Mouse (Mus musculus): ENCODE measurements around the gene Ttc4. TPM values are rescaled to one million over a fixed set of nuclear protein-coding genes. Genes with fewer than 3 reads are reported as not detected.
A peak's percentile ranks its signal among the peaks of the same experiment; 100 is the strongest.

Ttc4 gene
- polyA plus RNA-seq, 1 experiment from 2014 or later = 63.7 TPM

- no peaks in the 10 kb centered on the region for H3K9me3 ChIP-seq (replicated peaks; ENCODE audit: low read length)
- H3K4me1 ChIP-seq (replicated peaks; ENCODE audit: insufficient read depth, low read length) = no peaks in the 10 kb centered on the region
- H3K4me2 ChIP-seq (ENCODE audit: low read length) = no peak overlapping the region
- peaks cover 89% of the 10 kb centered on the region for H3K36me3 ChIP-seq (ENCODE audit: insufficient read depth, low read length)
- WGBS = 87% methylated on average over 5 of the region's 5 CpGs
- no peak overlapping the region for H3K27ac ChIP-seq
- H3K4me3 ChIP-seq (replicated peaks; ENCODE audit: low read depth, low read length) = no peak overlapping the region
- ATAC-seq (replicated peaks; ENCODE audit: low FRiP score, low read depth) (no peak), DNase-seq (ENCODE audit: low spot score) (no peak)
- H3K27me3 ChIP-seq (ENCODE audit: insufficient read depth, low read length) = no peaks in the 10 kb centered on the region
- H3K9ac ChIP-seq (ENCODE audit: low read depth, low read length) = no peak overlapping the region
- no peak for TF ChIP-seq CTCF (IDR thresholded peaks at IDR 0.05; ENCODE audit: low read depth)
These were observed 14.7 kb downstream of the Ttc4 start for GRCm38 (mm10) chr4:106663956-106664470.

GRCm38 (mm10) chr4:106655681-106656080 lies 23.1 kb downstream of the Ttc4 start:
- no peak for TF ChIP-seq CTCF (IDR thresholded peaks at IDR 0.05; ENCODE audit: low read depth)
- peaks cover 18% of the 10 kb centered on the region for H3K36me3 ChIP-seq (ENCODE audit: insufficient read depth, low read length)
- no peak overlapping the region for H3K27ac ChIP-seq
- no peak overlapping the region for H3K9ac ChIP-seq (ENCODE audit: low read depth, low read length)
- H3K27me3 ChIP-seq (ENCODE audit: insufficient read depth, low read length) = no peaks in the 10 kb centered on the region
- H3K4me1 ChIP-seq (replicated peaks; ENCODE audit: insufficient read depth, low read length) = peaks cover 10% of the 10 kb centered on the region; the same call in 1 of the 2 replicates
- ATAC-seq (replicated peaks; ENCODE audit: low FRiP score, low read depth) (no peak), DNase-seq (ENCODE audit: low spot score) (peak; percentile 65)
- no peak overlapping the region for H3K4me3 ChIP-seq (replicated peaks; ENCODE audit: low read depth, low read length)
- no peak overlapping the region for H3K4me2 ChIP-seq (ENCODE audit: low read length)
- H3K9me3 ChIP-seq (replicated peaks; ENCODE audit: low read length) = no peaks in the 10 kb centered on the region
- WGBS = 25% methylated on average over 10 of the region's 10 CpGs

- WGBS = 90% methylated on average over 15 of the region's 15 CpGs
- Histone ChIP-seq H3K4me1 (replicated peaks; ENCODE audit: insufficient read depth, low read length) (peaks cover 13% of the 10 kb centered on the region; the same call in 1 of the 2 replicates), H3K36me3 (ENCODE audit: insufficient read depth, low read length) (no peaks in the 10 kb centered on the region), H3K4me2 (ENCODE audit: low read length) (no peak overlapping the region), H3K27me3 (ENCODE audit: insufficient read depth, low read length) (no peaks in the 10 kb centered on the region), H3K9me3 (replicated peaks; ENCODE audit: low read length) (no peaks in the 10 kb centered on the region), H3K9ac (ENCODE audit: low read depth, low read length) (no peak overlapping the region), H3K27ac (no peak overlapping the region), H3K4me3 (replicated peaks; ENCODE audit: low read depth, low read length) (no peak overlapping the region)
- ATAC-seq (replicated peaks; ENCODE audit: low FRiP score, low read depth) (no peak), DNase-seq (ENCODE audit: low spot score) (no peak)
- no peak for TF ChIP-seq CTCF (IDR thresholded peaks at IDR 0.05; ENCODE audit: low read depth)
These were observed 25.7 kb downstream of the Ttc4 start for GRCm38 (mm10) chr4:106653051-106653450.

GRCm38 (mm10) chr4:106652546-106652945 lies 26.2 kb downstream of the Ttc4 start:
- H3K9me3 ChIP-seq (replicated peaks; ENCODE audit: low read length) = no peaks in the 10 kb centered on the region
- no peak for TF ChIP-seq CTCF (IDR thresholded peaks at IDR 0.05; ENCODE audit: low read depth)
- DNase-seq (ENCODE audit: low spot score) (no peak), ATAC-seq (replicated peaks; ENCODE audit: low FRiP score, low read depth) (no peak)
- H3K4me3 ChIP-seq (replicated peaks; ENCODE audit: low read depth, low read length) = no peak overlapping the region
- WGBS = 90% methylated on average over 3 of the region's 3 CpGs
- no peak overlapping the region for H3K9ac ChIP-seq (ENCODE audit: low read depth, low read length)
- H3K36me3 ChIP-seq (ENCODE audit: insufficient read depth, low read length) = no peaks in the 10 kb centered on the region
- H3K4me1 ChIP-seq (replicated peaks; ENCODE audit: insufficient read depth, low read length) = peaks cover 13% of the 10 kb centered on the region; the same call in 1 of the 2 replicates
- H3K27me3 ChIP-seq (ENCODE audit: insufficient read depth, low read length) = no peaks in the 10 kb centered on the region
- H3K27ac ChIP-seq = no peak overlapping the region
- no peak overlapping the region for H3K4me2 ChIP-seq (ENCODE audit: low read length)

- peak within 1 kb of the TSS; percentile 90 for H3K4me2 ChIP-seq (ENCODE audit: low read length)
- H3K9me3 ChIP-seq (replicated peaks; ENCODE audit: low read length) = no peaks in the 10 kb centered on the region
- no peaks in the 10 kb centered on the region for H3K27me3 ChIP-seq (ENCODE audit: insufficient read depth, low read length)
- H3K4me1 ChIP-seq (replicated peaks; ENCODE audit: insufficient read depth, low read length) = peaks cover 22% of the 10 kb centered on the region; the same call in 1 of the 2 replicates
- peak within 1 kb of the TSS; percentile 60 for H3K4me3 ChIP-seq (replicated peaks; ENCODE audit: low read depth, low read length)
- no peaks in the 10 kb centered on the region for H3K36me3 ChIP-seq (ENCODE audit: insufficient read depth, low read length)
- peak within 1 kb of the TSS; percentile 65 for H3K9ac ChIP-seq (ENCODE audit: low read depth, low read length)
- ATAC-seq (replicated peaks; ENCODE audit: low FRiP score, low read depth) = peak; percentile 94
- peak; percentile 98 for DNase-seq (ENCODE audit: low spot score)
- TF ChIP-seq CTCF (IDR thresholded peaks at IDR 0.05; ENCODE audit: low read depth) = no peak
- H3K27ac ChIP-seq = peak within 1 kb of the TSS; percentile 80
- WGBS = 2% methylated on average over 40 of the region's 40 CpGs
These were observed 27.8 kb downstream of the Ttc4 start, which contains the start of gene Pars2 for GRCm38 (mm10) chr4:106650833-106651527. Gene Pars2 (plus strand): TSS chr4:106651069.

GRCm38 (mm10) chr4:106647137-106647536 lies 31.6 kb downstream of the Ttc4 start:
- ATAC-seq (replicated peaks; ENCODE audit: low FRiP score, low read depth) (peak; percentile 27; the same call in 1 of the 2 replicates), DNase-seq (ENCODE audit: low spot score) (peak; percentile 50)
- Histone ChIP-seq H3K9ac (ENCODE audit: low read depth, low read length) (no peak overlapping the region), H3K9me3 (replicated peaks; ENCODE audit: low read length) (no peaks in the 10 kb centered on the region), H3K4me2 (ENCODE audit: low read length) (no peak overlapping the region), H3K27ac (no peak overlapping the region), H3K4me1 (replicated peaks; ENCODE audit: insufficient read depth, low read length) (peaks cover 35% of the 10 kb centered on the region), H3K36me3 (ENCODE audit: insufficient read depth, low read length) (no peaks in the 10 kb centered on the region), H3K27me3 (ENCODE audit: insufficient read depth, low read length) (no peaks in the 10 kb centered on the region), H3K4me3 (replicated peaks; ENCODE audit: low read depth, low read length) (no peak overlapping the region)
- 45% methylated on average over 6 of the region's 6 CpGs for WGBS
- no peak for TF ChIP-seq CTCF (IDR thresholded peaks at IDR 0.05; ENCODE audit: low read depth)
